Mouse (Mus musculus): ENCODE results near the gene Snx9. TPM values are rescaled to one million over a fixed set of nuclear protein-coding genes. Genes with fewer than 3 reads are reported as not detected.

Gene Snx9
- polyA plus RNA-seq, 1 experiment from 2014 or later, result 30.4 TPM

DNA sequence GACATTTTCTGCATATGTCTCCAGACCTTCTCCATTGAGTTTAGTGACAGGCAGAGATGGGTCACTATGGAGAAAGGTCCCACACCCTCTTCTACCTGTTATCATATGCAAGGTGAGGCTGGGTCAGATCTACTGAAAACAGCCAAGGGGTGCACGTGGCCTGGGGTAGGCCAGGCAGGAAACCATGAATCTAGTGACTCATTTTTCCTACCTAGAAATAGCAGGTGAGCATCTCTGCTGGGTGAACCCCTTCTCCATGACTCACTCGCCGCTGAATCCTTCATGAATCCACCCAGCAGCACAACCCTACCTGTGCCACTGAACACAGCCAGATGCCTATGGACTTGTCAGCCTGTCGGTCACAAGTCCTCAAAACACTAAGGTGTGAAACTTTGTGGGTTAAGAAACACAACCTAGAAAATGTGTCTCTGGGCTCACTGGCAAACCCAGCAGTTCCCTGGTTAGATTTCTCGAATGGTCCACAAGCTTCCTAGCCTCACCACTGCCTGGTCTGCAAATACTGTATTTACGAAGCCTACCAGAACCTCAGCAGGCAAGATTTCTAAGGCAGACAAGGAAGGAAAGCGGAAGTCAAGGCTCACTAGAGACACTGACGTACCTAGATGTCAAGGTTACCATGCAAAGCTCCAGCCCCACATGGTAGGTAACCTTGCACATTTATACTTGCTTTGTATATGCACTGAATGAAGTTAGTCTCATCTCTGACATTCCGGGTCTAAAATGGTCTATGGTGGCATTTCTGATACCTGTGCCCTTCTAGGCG, 37.7 kb upstream of the Snx9 start:
- WGBS, result 89% methylated on average over 10 of the region's 10 CpGs
- Histone ChIP-seq H3K4me2 (ENCODE audit: low read depth, low read length) (no peak overlapping the region), H3K9me3 (replicated peaks; ENCODE audit: control insufficient read depth, low read length) (no peaks in the 10 kb centered on the region), H3K27me3 (ENCODE audit: control insufficient read depth, insufficient read depth, low read length) (no peaks in the 10 kb centered on the region), H3K9ac (replicated peaks; ENCODE audit: low read length) (no peak overlapping the region), H3K4me3 (ENCODE audit: low read depth, low read length) (no peak overlapping the region), H3K36me3 (replicated peaks; ENCODE audit: control insufficient read depth, insufficient read depth, low read depth, low read length) (no peaks in the 10 kb centered on the region), H3K27ac (replicated peaks; ENCODE audit: low read depth, low read length) (no peak overlapping the region), H3K4me1 (ENCODE audit: control insufficient read depth, insufficient read depth, low read length) (no peaks in the 10 kb centered on the region; the same call in 1 of the 2 replicates)
- DNase-seq (ENCODE audit: low spot score), result no peak
- ATAC-seq (replicated peaks; ENCODE audit: insufficient number of reproducible peaks, low FRiP score, low TSS enrichment, low read depth), result no peak

GRCm38 (mm10) chr17:5804370-5805150, 36.6 kb upstream of the Snx9 start:
- Histone ChIP-seq H3K27ac (replicated peaks; ENCODE audit: low read depth, low read length) (no peak overlapping the region), H3K4me3 (ENCODE audit: low read depth, low read length) (no peak overlapping the region), H3K4me1 (ENCODE audit: control insufficient read depth, insufficient read depth, low read length) (no peaks in the 10 kb centered on the region; the same call in 1 of the 2 replicates), H3K9me3 (replicated peaks; ENCODE audit: control insufficient read depth, low read length) (no peaks in the 10 kb centered on the region), H3K27me3 (ENCODE audit: control insufficient read depth, insufficient read depth, low read length) (no peaks in the 10 kb centered on the region), H3K9ac (replicated peaks; ENCODE audit: low read length) (no peak overlapping the region), H3K36me3 (replicated peaks; ENCODE audit: control insufficient read depth, insufficient read depth, low read depth, low read length) (no peaks in the 10 kb centered on the region), H3K4me2 (ENCODE audit: low read depth, low read length) (no peak overlapping the region)
- no peak for DNase-seq (ENCODE audit: low spot score)
- 75% methylated on average over 12 of the region's 12 CpGs for WGBS
- ATAC-seq (replicated peaks; ENCODE audit: insufficient number of reproducible peaks, low FRiP score, low TSS enrichment, low read depth), result no peak

DNA sequence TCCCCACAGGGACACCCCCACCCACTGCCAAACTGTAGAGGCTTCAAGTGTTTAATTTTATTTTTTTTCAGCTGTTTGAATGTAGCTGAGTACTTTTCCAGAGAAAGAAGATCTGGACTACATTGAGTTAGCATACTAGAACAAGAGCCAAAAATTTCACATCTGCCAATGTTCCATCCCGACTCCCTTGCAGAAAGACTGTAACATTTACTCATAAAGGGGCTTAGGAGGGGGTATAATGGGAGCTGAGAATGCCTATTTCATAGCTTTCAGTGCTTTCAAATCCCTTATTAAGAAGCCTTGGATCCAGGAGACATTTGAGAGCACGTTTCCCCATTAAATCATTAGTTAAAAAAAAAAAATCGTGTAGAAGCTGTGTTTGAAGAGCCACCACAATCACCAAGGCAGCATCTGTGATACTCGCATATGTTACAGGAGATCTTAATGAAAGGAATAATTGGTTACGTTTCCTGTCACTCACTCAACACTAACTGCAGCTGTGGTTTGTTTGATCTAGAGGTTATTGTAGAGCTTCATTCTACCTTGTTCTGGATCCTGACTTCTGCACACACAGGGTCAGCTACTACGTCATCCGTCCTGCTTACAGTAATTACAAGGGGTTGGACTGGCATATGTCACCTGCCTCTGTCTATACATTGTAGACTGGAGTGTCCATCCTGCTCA, 35.8 kb upstream of the Snx9 start:
- no peak for DNase-seq (ENCODE audit: low spot score)
- Histone ChIP-seq H3K4me1 (ENCODE audit: control insufficient read depth, insufficient read depth, low read length) (no peaks in the 10 kb centered on the region; the same call in 1 of the 2 replicates), H3K9ac (replicated peaks; ENCODE audit: low read length) (no peak overlapping the region), H3K36me3 (replicated peaks; ENCODE audit: control insufficient read depth, insufficient read depth, low read depth, low read length) (no peaks in the 10 kb centered on the region), H3K9me3 (replicated peaks; ENCODE audit: control insufficient read depth, low read length) (no peaks in the 10 kb centered on the region), H3K27ac (replicated peaks; ENCODE audit: low read depth, low read length) (no peak overlapping the region), H3K4me2 (ENCODE audit: low read depth, low read length) (no peak overlapping the region), H3K4me3 (ENCODE audit: low read depth, low read length) (no peak overlapping the region), H3K27me3 (ENCODE audit: control insufficient read depth, insufficient read depth, low read length) (no peaks in the 10 kb centered on the region)
- no peak for ATAC-seq (replicated peaks; ENCODE audit: insufficient number of reproducible peaks, low FRiP score, low TSS enrichment, low read depth)
- WGBS, result 48% methylated on average over 7 of the region's 7 CpGs

DNA sequence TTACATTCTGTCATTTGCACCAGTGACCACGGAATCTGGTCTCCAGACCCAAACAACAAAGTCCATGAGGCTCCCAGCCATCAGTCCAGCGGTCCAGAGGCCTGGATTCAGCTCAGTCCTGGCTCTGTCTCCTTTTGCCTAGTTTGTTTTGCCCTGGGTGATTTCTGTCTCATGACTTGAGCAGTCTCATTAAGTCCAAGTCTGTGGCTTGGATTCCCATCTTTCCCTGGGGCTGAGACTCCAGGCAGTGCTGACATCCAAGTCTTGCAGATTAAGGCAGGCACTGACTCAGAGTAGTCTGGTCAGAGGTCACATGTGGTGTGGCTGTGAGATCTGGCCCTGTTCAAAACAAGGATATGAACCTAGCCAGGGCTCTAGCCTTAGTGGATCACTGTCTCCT, 35.2 kb upstream of the Snx9 start:
- Histone ChIP-seq H3K36me3 (replicated peaks; ENCODE audit: control insufficient read depth, insufficient read depth, low read depth, low read length) (no peaks in the 10 kb centered on the region), H3K9me3 (replicated peaks; ENCODE audit: control insufficient read depth, low read length) (no peaks in the 10 kb centered on the region), H3K4me3 (ENCODE audit: low read depth, low read length) (no peak overlapping the region), H3K9ac (replicated peaks; ENCODE audit: low read length) (no peak overlapping the region), H3K4me1 (ENCODE audit: control insufficient read depth, insufficient read depth, low read length) (no peaks in the 10 kb centered on the region; the same call in 1 of the 2 replicates), H3K27me3 (ENCODE audit: control insufficient read depth, insufficient read depth, low read length) (no peaks in the 10 kb centered on the region), H3K27ac (replicated peaks; ENCODE audit: low read depth, low read length) (no peak overlapping the region), H3K4me2 (ENCODE audit: low read depth, low read length) (no peak overlapping the region)
- DNase-seq (ENCODE audit: low spot score) (no peak), ATAC-seq (replicated peaks; ENCODE audit: insufficient number of reproducible peaks, low FRiP score, low TSS enrichment, low read depth) (no peak)
- WGBS, result 53% methylated on average over 2 of the region's 2 CpGs

GRCm38 (mm10) chr17:5806823-5807222, 34.3 kb upstream of the Snx9 start:
- WGBS, result 88% methylated on average over 2 of the region's 2 CpGs
- H3K27ac ChIP-seq (replicated peaks; ENCODE audit: low read depth, low read length), result no peak overlapping the region
- ATAC-seq (replicated peaks; ENCODE audit: insufficient number of reproducible peaks, low FRiP score, low TSS enrichment, low read depth), result no peak
- H3K4me2 ChIP-seq (ENCODE audit: low read depth, low read length), result no peak overlapping the region
- no peak for DNase-seq (ENCODE audit: low spot score)
- no peaks in the 10 kb centered on the region for H3K9me3 ChIP-seq (replicated peaks; ENCODE audit: control insufficient read depth, low read length)
- H3K36me3 ChIP-seq (replicated peaks; ENCODE audit: control insufficient read depth, insufficient read depth, low read depth, low read length), result no peaks in the 10 kb centered on the region
- H3K4me3 ChIP-seq (ENCODE audit: low read depth, low read length), result no peak overlapping the region
- H3K4me1 ChIP-seq (ENCODE audit: control insufficient read depth, insufficient read depth, low read length), result no peaks in the 10 kb centered on the region; the same call in 1 of the 2 replicates
- no peak overlapping the region for H3K9ac ChIP-seq (replicated peaks; ENCODE audit: low read length)
- H3K27me3 ChIP-seq (ENCODE audit: control insufficient read depth, insufficient read depth, low read length), result no peaks in the 10 kb centered on the region

DNA sequence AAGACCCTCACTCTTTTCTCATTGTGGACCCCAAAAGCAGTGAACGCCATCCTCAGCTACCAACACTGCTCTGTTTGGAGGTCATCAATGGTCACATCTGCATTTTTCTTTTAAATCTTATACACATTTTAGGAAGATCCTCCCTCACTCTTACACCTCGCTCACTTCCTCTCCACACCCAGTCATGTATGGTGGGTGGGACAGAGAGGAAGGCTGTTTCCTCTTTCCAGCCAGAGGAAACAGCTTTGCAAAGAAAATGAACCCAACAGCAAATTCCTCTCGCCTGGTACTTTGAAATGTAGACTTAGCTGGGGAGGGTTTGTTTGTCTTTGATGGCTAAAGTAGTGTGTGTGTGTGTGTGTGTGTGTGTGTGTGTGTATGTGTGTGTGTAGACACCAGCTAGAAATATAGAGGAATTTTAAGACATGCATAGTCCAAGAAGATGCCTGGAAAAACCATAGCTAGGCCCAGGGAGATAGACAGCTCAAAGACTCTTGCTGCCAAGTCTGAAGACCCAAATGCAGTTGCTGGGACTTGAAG, 33.2 kb upstream of the Snx9 start:
- H3K27ac ChIP-seq (replicated peaks; ENCODE audit: low read depth, low read length), result no peak overlapping the region
- no peak for ATAC-seq (replicated peaks; ENCODE audit: insufficient number of reproducible peaks, low FRiP score, low TSS enrichment, low read depth)
- H3K36me3 ChIP-seq (replicated peaks; ENCODE audit: control insufficient read depth, insufficient read depth, low read depth, low read length), result no peaks in the 10 kb centered on the region
- no peaks in the 10 kb centered on the region; the same call in 1 of the 2 replicates for H3K4me1 ChIP-seq (ENCODE audit: control insufficient read depth, insufficient read depth, low read length)
- no peak overlapping the region for H3K4me3 ChIP-seq (ENCODE audit: low read depth, low read length)
- no peaks in the 10 kb centered on the region for H3K27me3 ChIP-seq (ENCODE audit: control insufficient read depth, insufficient read depth, low read length)
- no peak for DNase-seq (ENCODE audit: low spot score)
- no peak overlapping the region for H3K4me2 ChIP-seq (ENCODE audit: low read depth, low read length)
- no peaks in the 10 kb centered on the region for H3K9me3 ChIP-seq (replicated peaks; ENCODE audit: control insufficient read depth, low read length)
- WGBS, result 78% methylated on average over 3 of the region's 3 CpGs
- no peak overlapping the region for H3K9ac ChIP-seq (replicated peaks; ENCODE audit: low read length)

GRCm38 (mm10) chr17:5813863-5814640, 27.1 kb upstream of the Snx9 start:
- WGBS, result 49% methylated on average over 8 of the region's 8 CpGs
- Histone ChIP-seq H3K36me3 (replicated peaks; ENCODE audit: control insufficient read depth, insufficient read depth, low read depth, low read length) (no peaks in the 10 kb centered on the region), H3K4me3 (ENCODE audit: low read depth, low read length) (no peak overlapping the region), H3K27ac (replicated peaks; ENCODE audit: low read depth, low read length) (no peak overlapping the region), H3K9me3 (replicated peaks; ENCODE audit: control insufficient read depth, low read length) (no peaks in the 10 kb centered on the region), H3K4me1 (ENCODE audit: control insufficient read depth, insufficient read depth, low read length) (no peaks in the 10 kb centered on the region), H3K27me3 (ENCODE audit: control insufficient read depth, insufficient read depth, low read length) (no peaks in the 10 kb centered on the region), H3K9ac (replicated peaks; ENCODE audit: low read length) (no peak overlapping the region), H3K4me2 (ENCODE audit: low read depth, low read length) (no peak overlapping the region)
- peak; percentile 13 for DNase-seq (ENCODE audit: low spot score)
- no peak for ATAC-seq (replicated peaks; ENCODE audit: insufficient number of reproducible peaks, low FRiP score, low TSS enrichment, low read depth)

Measured in embryonic facial prominence, embryonic 11.5 days (tissue).